In genomic region chr15:85708843-85709242, GRCm38 (mm10) we compare ENCODE assay signal across 8 mouse cellular contexts. TPM values are rescaled to one million over a fixed set of nuclear protein-coding genes. Genes with fewer than 3 reads are reported as not detected.
A peak's percentile ranks its signal among the peaks of the same experiment; 100 is the strongest.
DNase-seq lines count a peak whose midpoint lies in the region; ATAC-seq and TF ChIP-seq lines count a peak whose summit lies in the region.

No protein-coding gene starts in this region.

- 0 out of 2 replicates have a peak, but pooled peaks cover 2% of the 10 kb centered on the region for H3K27me3 ChIP-seq in heart, embryonic 16.5 days (ENCODE audit: control insufficient read depth, insufficient read depth, low read length)
- H3K27me3 ChIP-seq in intestine, embryonic 14.5 days (replicated peaks; ENCODE audit: control insufficient read depth, insufficient read depth, low read length), result no peaks in the 10 kb centered on the region
- no peaks in the 10 kb centered on the region for H3K27me3 ChIP-seq in stomach, postnatal 0 days (ENCODE audit: control insufficient read depth, insufficient read depth, low read length)

- no peak overlapping the region for H3K27ac ChIP-seq in heart, embryonic 16.5 days (ENCODE audit: low read length)
- no peak overlapping the region for H3K27ac ChIP-seq in intestine, embryonic 14.5 days (ENCODE audit: low read depth)
- no peak overlapping the region; the same call in 1 of the 2 replicates for H3K27ac ChIP-seq in stomach, postnatal 0 days (replicated peaks)

- 0 out of 2 replicates have a peak, but pooled peaks have one; percentile 6 for ATAC-seq in heart, embryonic 16.5 days (replicated peaks; ENCODE audit: extremely low read depth, insufficient read depth, low FRiP score)
- 0 out of 2 replicates have a peak, but pooled peaks have one; percentile 7 for ATAC-seq in intestine, embryonic 14.5 days (replicated peaks; ENCODE audit: low FRiP score, low TSS enrichment, low read depth)
- peak; percentile 14; the same call in 1 of the 2 replicates for ATAC-seq in stomach, postnatal 0 days (ENCODE audit: low FRiP score, low TSS enrichment)

- H3K4me3 ChIP-seq in heart, embryonic 16.5 days (ENCODE audit: low read length), result no peak overlapping the region
- no peak overlapping the region for H3K4me3 ChIP-seq in intestine, embryonic 14.5 days (ENCODE audit: low read depth, low read length)
- H3K4me3 ChIP-seq in stomach, postnatal 0 days (ENCODE audit: low read depth, low read length), result no peak overlapping the region

- TF ChIP-seq CTCF in stomach, postnatal 0 days (IDR thresholded peaks at IDR 0.05; ENCODE audit: low read depth), result no peak

- H3K4me1 ChIP-seq in heart, embryonic 16.5 days (ENCODE audit: control insufficient read depth, insufficient read depth, low read length), result peaks cover 8% of the 10 kb centered on the region
- peaks cover 3% of the 10 kb centered on the region; the same call in 1 of the 2 replicates for H3K4me1 ChIP-seq in intestine, embryonic 14.5 days (replicated peaks; ENCODE audit: control insufficient read depth, insufficient read depth, low read length)
- no peaks in the 10 kb centered on the region for H3K4me1 ChIP-seq in stomach, postnatal 0 days (replicated peaks; ENCODE audit: control insufficient read depth, insufficient read depth)

- intact Hi-C loops in heart, postnatal 36 days (cut with DNase I), result loop anchor here (1.0 to 10.0 kb wide), 3 partner anchors 36 to 96 kb away; no protein-coding TSS in a partner anchor

- DNase-seq in heart, postnatal 36 days, result no peak
- DNase-seq in right cerebral cortex, postnatal 4 days, result peak; percentile 47
- no peak for DNase-seq in right cerebral cortex, postnatal 14 days
- DNase-seq in intestine, embryonic 14.5 days (ENCODE audit: low spot score), result no peak
- no peak for DNase-seq in stomach, postnatal 0 days (ENCODE audit: low spot score)
- DNase-seq in thymus, adult 18-20 months, result no peak
- DNase-seq in testis, postnatal 14 days (ENCODE audit: low spot score), result no peak

- no peak overlapping the region for H3K4me2 ChIP-seq in heart, embryonic 16.5 days (ENCODE audit: low read depth, low read length)
- no peak overlapping the region for H3K4me2 ChIP-seq in intestine, embryonic 14.5 days (ENCODE audit: low read length)
- no peak overlapping the region for H3K4me2 ChIP-seq in stomach, postnatal 0 days (replicated peaks; ENCODE audit: low read depth)

- no peak overlapping the region for H3K9ac ChIP-seq in heart, embryonic 16.5 days (ENCODE audit: low read length)
- H3K9ac ChIP-seq in intestine, embryonic 14.5 days (ENCODE audit: low read length), result no peak overlapping the region
- H3K9ac ChIP-seq in stomach, postnatal 0 days (ENCODE audit: low read length), result no peak overlapping the region

- H3K36me3 ChIP-seq in heart, embryonic 16.5 days (ENCODE audit: control insufficient read depth, insufficient read depth), result peaks cover 18% of the 10 kb centered on the region; the same call in 1 of the 2 replicates
- peaks cover 26% of the 10 kb centered on the region for H3K36me3 ChIP-seq in intestine, embryonic 14.5 days (ENCODE audit: control insufficient read depth, insufficient read depth, low read length)
- peaks cover 18% of the 10 kb centered on the region for H3K36me3 ChIP-seq in stomach, postnatal 0 days (ENCODE audit: control insufficient read depth, insufficient read depth, low read length)

- H3K9me3 ChIP-seq in heart, embryonic 16.5 days (replicated peaks; ENCODE audit: control insufficient read depth, low read length), result no peaks in the 10 kb centered on the region
- H3K9me3 ChIP-seq in intestine, embryonic 14.5 days (ENCODE audit: control insufficient read depth, low read length), result no peaks in the 10 kb centered on the region
- no peaks in the 10 kb centered on the region for H3K9me3 ChIP-seq in stomach, postnatal 0 days (ENCODE audit: control insufficient read depth, low read length)

- WGBS in heart, embryonic 16.5 days, result 81% methylated on average over 4 of the region's 4 CpGs
- WGBS in intestine, embryonic 14.5 days, result 88% methylated on average over 4 of the region's 4 CpGs
- 90% methylated on average over 4 of the region's 4 CpGs for WGBS in stomach, postnatal 0 days

- TF ChIP-seq EP300 in stomach, postnatal 0 days (optimal IDR thresholded peaks at IDR 0.05), result no peak

RNA-seq across cellular contexts. Expression of gene Ppara, which starts 25.9 kb away (rescaled TPM):
- polyA plus RNA-seq in heart, embryonic 16.5 days (2015; fragmentation: Nextera tagmentation; extraction: Ambion mirVana), result 20.3 and 21.5 TPM in 2 replicates
- total RNA-seq in heart, postnatal 36 days (2021), result 10 to 100 TPM; 39.3 to 53.4 TPM
- polyA plus RNA-seq in intestine, embryonic 14.5 days (2014; fragmentation: Nextera tagmentation; extraction: Ambion mirVana), result 6.0 and 7.6 TPM in 2 replicates
- 16.8 and 18.8 TPM in 2 replicates for polyA plus RNA-seq in stomach, postnatal 0 days (2015; fragmentation: Nextera tagmentation; extraction: Ambion mirVana)
